Mouse (Mus musculus) heart, adult 2 months (tissue): ENCODE measurements around the gene Tsks. TPM values are rescaled to one million over a fixed set of nuclear protein-coding genes. Genes with fewer than 3 reads are reported as not detected.
A peak's percentile ranks its signal among the peaks of the same experiment; 100 is the strongest.

ENCODE experiments used
- DNase-seq, 2 experiments: peaks; one replicate each; pipeline ENCODE4 v3.0.0; 2021
- H3K27ac ChIP-seq: fragments of 200-600 bp; 2 replicates; pipeline ENCODE4 v1.8.1; 2022
- H3K27me3 ChIP-seq: fragments of 200-500 bp; 2 replicates; pipeline ENCODE4 v1.6.1; 2012; ENCODE audit warnings: mild to moderate bottlenecking, low read length, inconsistent platforms, mixed read lengths; ENCODE audit not compliant: control insufficient read depth, insufficient read depth
- H3K36me3 ChIP-seq: fragments of 200-500 bp; 2 replicates; pipeline ENCODE4 v1.6.1; 2012; ENCODE audit warnings: low read length, inconsistent platforms; ENCODE audit not compliant: control insufficient read depth, insufficient read depth
- H3K4me1 ChIP-seq: fragments of 200-500 bp; 2 replicates; pipeline ENCODE4 v1.6.1; 2011; ENCODE audit warnings: low read length; ENCODE audit not compliant: control insufficient read depth, insufficient read depth
- H3K4me3 ChIP-seq: fragments of 200-600 bp; 2 replicates; pipeline ENCODE4 v1.8.1; 2022
- H3K79me2 ChIP-seq: fragments of 200-500 bp; replicated peaks from 2 replicates; pipeline ENCODE4 v1.6.1; 2012; ENCODE audit warnings: mild to moderate bottlenecking, inconsistent platforms, low read length, moderate library complexity, mixed read lengths; ENCODE audit not compliant: control insufficient read depth, insufficient read depth
- H3K9ac ChIP-seq: fragments of 200-500 bp; 2 replicates; pipeline ENCODE4 v1.6.1; 2012; ENCODE audit warnings: low read depth, mild to moderate bottlenecking, control low read depth, inconsistent platforms, low read length, mixed read lengths
- CTCF ChIP-seq: fragments of 200-600 bp; IDR thresholded peaks from 2 replicates; pipeline ENCODE4 v1.8.1; 2022; ENCODE audit warnings: antibody characterized with exemption, mild to moderate bottlenecking, moderate library complexity
- EP300 ChIP-seq: fragments of 200-500 bp; IDR thresholded peaks from 2 replicates; pipeline ENCODE4 v1.6.1; 2011; ENCODE audit warnings: low read depth, low read length, control low read depth; ENCODE audit not compliant: insufficient read depth
- POLR2A ChIP-seq: fragments of 200-500 bp; IDR thresholded peaks from 2 replicates; pipeline ENCODE4 v1.6.1; 2011; ENCODE audit warnings: mild to moderate bottlenecking, low read depth, low read length, control low read depth; ENCODE audit not compliant: insufficient read depth
- WGBS: fragments of 180-500 bp; shearing (Covaris S2); methylation state at CpG from one replicate; pipeline ENCODE4 v1.1.7; 2018; 5-methylcytosine and 5-hydroxymethylcytosine counted together
- intact Hi-C: fragments of 180-260 bp; cut with DNase I; formaldehyde crosslinking; loops from one replicate; pipeline ENCODE4 v1.15.1; 2025
- polyA plus RNA-seq: library from polyadenylated mRNA; depleted of rRNA; stranded (reverse); fragments of >200 nt; gene quantifications from 2 replicates; pipeline ENCODE4 v1.2.3, GENCODE M21; 2012
- total RNA-seq, 2 experiments: library from RNA; stranded (reverse); gene quantifications; 2 replicates each; pipeline ENCODE4 v1.2.3; 2021

Tsks gene
- total and polyA plus RNA-seq, 3 experiments: 1.5 TPM; not detected in 2

GRCm38 (mm10) chr7:44952611-44953306 lies 9.8 kb downstream of the Tsks start:
- Histone ChIP-seq H3K36me3 (no peaks in the 10 kb centered on the region), H3K79me2 (no peaks in the 10 kb centered on the region), H3K4me3 (peak overlapping the region; percentile 70), H3K4me1 (peaks cover 1% of the 10 kb centered on the region), H3K27me3 (no peaks in the 10 kb centered on the region), H3K27ac (peak overlapping the region; percentile 78), H3K9ac (peak overlapping the region; percentile 74)
- DNase-seq: peak; percentile 93 to 94
- no peak for TF ChIP-seq CTCF
- TF ChIP-seq POLR2A: peak; percentile 65
- intact Hi-C loops: loop anchor here (2.0 kb wide), 1 partner anchor 22 kb away; no protein-coding TSS in a partner anchor
- 6% methylated on average over 24 of the region's 24 CpGs for WGBS

- H3K27me3 ChIP-seq: no peaks in the 10 kb centered on the region
- no peaks in the 10 kb centered on the region for H3K79me2 ChIP-seq
- H3K36me3 ChIP-seq: no peaks in the 10 kb centered on the region
- no peak overlapping the region for H3K9ac ChIP-seq
- no peak for DNase-seq
- H3K4me1 ChIP-seq: peaks cover 1% of the 10 kb centered on the region
- H3K27ac ChIP-seq: no peak overlapping the region
- no peak for TF ChIP-seq CTCF
- TF ChIP-seq POLR2A: no peak
- TF ChIP-seq EP300: no peak
- intact Hi-C loops: loop anchor here (2.0 kb wide), 1 partner anchor 23 kb away; no protein-coding TSS in a partner anchor
- H3K4me3 ChIP-seq: no peak overlapping the region
- 72% methylated on average over 14 of the region's 14 CpGs for WGBS
These were observed 10.6 kb downstream of the Tsks start for GRCm38 (mm10) chr7:44953561-44953960.

GRCm38 (mm10) chr7:44954091-44954885 lies 11.3 kb downstream of the Tsks start:
- no peaks in the 10 kb centered on the region for H3K36me3 ChIP-seq
- H3K9ac ChIP-seq: no peak overlapping the region
- 75% methylated on average over 12 of the region's 12 CpGs for WGBS
- H3K4me3 ChIP-seq: no peak overlapping the region
- H3K4me1 ChIP-seq: peaks cover 1% of the 10 kb centered on the region
- H3K79me2 ChIP-seq: no peaks in the 10 kb centered on the region
- intact Hi-C loops: no loop called here
- no peak overlapping the region for H3K27ac ChIP-seq
- H3K27me3 ChIP-seq: no peaks in the 10 kb centered on the region
- TF ChIP-seq CTCF (no peak), POLR2A (no peak), EP300 (no peak)
- no peak for DNase-seq

- Histone ChIP-seq H3K9ac (no peak overlapping the region), H3K27me3 (no peaks in the 10 kb centered on the region), H3K4me1 (peaks cover 1% of the 10 kb centered on the region), H3K27ac (no peak overlapping the region), H3K79me2 (no peaks in the 10 kb centered on the region), H3K36me3 (no peaks in the 10 kb centered on the region), H3K4me3 (no peak overlapping the region)
- intact Hi-C loops: loop anchor here (5.0 kb wide), 2 partner anchors 33 to 228 kb away; no protein-coding TSS in a partner anchor
- no peak for DNase-seq
- no peak for TF ChIP-seq POLR2A
- TF ChIP-seq CTCF: peak; percentile 89
- WGBS: 42% methylated on average over 5 of the region's 5 CpGs
These were observed 12.6 kb downstream of the Tsks start for GRCm38 (mm10) chr7:44955628-44956027.

- no peak for DNase-seq
- intact Hi-C loops: loop anchor here (5.0 kb wide), 2 partner anchors 34 to 229 kb away; no protein-coding TSS in a partner anchor
- Histone ChIP-seq H3K36me3 (no peaks in the 10 kb centered on the region), H3K4me1 (peaks cover 1% of the 10 kb centered on the region), H3K79me2 (no peaks in the 10 kb centered on the region), H3K27ac (no peak overlapping the region), H3K4me3 (no peak overlapping the region), H3K9ac (no peak overlapping the region), H3K27me3 (no peaks in the 10 kb centered on the region)
- TF ChIP-seq CTCF (no peak), POLR2A (no peak), EP300 (no peak)
- WGBS: 73% methylated on average over 6 of the region's 6 CpGs
These were observed 13.3 kb downstream of the Tsks start for GRCm38 (mm10) chr7:44956266-44956665.
